Mouse (Mus musculus) C2C12 (cell line): ENCODE data around the gene Prkar1a.
A peak's percentile ranks its signal among the peaks of the same experiment; 100 is the strongest.

ENCODE experiments used
- CTCF ChIP-seq: IDR thresholded peaks from one replicate; pipeline ENCODE4 v1.5.1; 2011; ENCODE audit not compliant: control insufficient read depth, insufficient read depth, insufficient read length
- MYOD1 ChIP-seq: IDR thresholded peaks from one replicate; pipeline ENCODE4 v1.6.1; 2011; ENCODE audit warnings: low read depth; ENCODE audit not compliant: control insufficient read depth, insufficient read length
- USF1 ChIP-seq: IDR thresholded peaks from one replicate; pipeline ENCODE4 v1.6.1; 2011; ENCODE audit warnings: low read depth, mild to moderate bottlenecking, control low read depth, moderate library complexity

GRCm38 (mm10) chr11:109670026-109670916 is 21.1 kb downstream of the Prkar1a start:
- TF ChIP-seq CTCF (no peak), USF1 (no peak), MYOD1 (peak; percentile 69)
